Mouse (Mus musculus): ENCODE measurements around the gene Larp1. TPM values are rescaled to one million over a fixed set of nuclear protein-coding genes. Genes with fewer than 3 reads are reported as not detected.
"Not testable (repeated sequence)": the region's sequence is repeated elsewhere in the genome, so short reads cannot be mapped to it uniquely, and the experiment has no call there.

Larp1 gene
- polyA plus RNA-seq, 1 experiment from 2014 or later: 19.5 TPM

DNA sequence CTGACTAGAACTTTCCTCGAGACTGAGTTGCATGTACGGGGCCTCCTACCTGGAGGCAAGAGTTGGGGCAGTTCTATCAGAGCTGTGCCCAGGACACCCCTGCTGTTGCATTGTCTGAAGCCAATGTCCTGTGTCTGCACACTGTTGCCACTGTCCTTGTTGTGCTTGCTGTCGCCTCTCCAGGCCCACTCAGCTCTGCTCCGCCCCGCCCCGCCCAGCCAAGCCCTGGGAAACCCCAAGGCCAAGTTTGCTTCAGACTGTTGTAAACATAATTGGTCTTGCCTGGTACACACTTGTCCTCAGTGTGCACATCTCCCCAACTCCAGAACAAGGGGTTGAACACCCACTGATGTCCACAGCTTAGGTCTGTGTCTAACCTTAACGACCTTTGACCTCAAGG is 50.9 kb downstream of the Larp1 start:
- not testable (repeated sequence) for H3K27me3 ChIP-seq (ENCODE audit: control insufficient read depth, insufficient read depth, low read length); H3K9me3 ChIP-seq (replicated peaks; ENCODE audit: control insufficient read depth, low read length); H3K9ac ChIP-seq (ENCODE audit: low read depth, low read length); H3K4me3 ChIP-seq (ENCODE audit: low read depth, low read length); H3K27ac ChIP-seq (ENCODE audit: low read depth, low read length); H3K4me2 ChIP-seq; H3K4me1 ChIP-seq (ENCODE audit: control insufficient read depth, insufficient read depth, low read length); ATAC-seq (replicated peaks; ENCODE audit: insufficient number of reproducible peaks, low FRiP score, low TSS enrichment)
- H3K36me3 ChIP-seq (ENCODE audit: control insufficient read depth, insufficient read depth, low read length): peaks cover 13% of the 10 kb centered on the region
- WGBS (ENCODE audit: insufficient replicate concordance): 95% methylated on average over 7 of the region's 7 CpGs

GRCm38 (mm10) chr11:58061218-58061617 is 52.4 kb downstream of the Larp1 start:
- not testable (repeated sequence) for H3K4me3 ChIP-seq (ENCODE audit: low read depth, low read length); H3K27ac ChIP-seq (ENCODE audit: low read depth, low read length); H3K36me3 ChIP-seq (ENCODE audit: control insufficient read depth, insufficient read depth, low read length); H3K4me1 ChIP-seq (ENCODE audit: control insufficient read depth, insufficient read depth, low read length); H3K9ac ChIP-seq (ENCODE audit: low read depth, low read length); ATAC-seq (replicated peaks; ENCODE audit: insufficient number of reproducible peaks, low FRiP score, low TSS enrichment); H3K9me3 ChIP-seq (replicated peaks; ENCODE audit: control insufficient read depth, low read length); H3K4me2 ChIP-seq; H3K27me3 ChIP-seq (ENCODE audit: control insufficient read depth, insufficient read depth, low read length)
- 93% methylated on average over 3 of the region's 4 CpGs for WGBS (ENCODE audit: insufficient replicate concordance)

GRCm38 (mm10) chr11:58062586-58062985 is 53.7 kb downstream of the Larp1 start:
- peaks cover 4% of the 10 kb centered on the region for H3K36me3 ChIP-seq (ENCODE audit: control insufficient read depth, insufficient read depth, low read length)
- H3K4me1 ChIP-seq (ENCODE audit: control insufficient read depth, insufficient read depth, low read length): no peaks in the 10 kb centered on the region
- no peak overlapping the region for H3K4me3 ChIP-seq (ENCODE audit: low read depth, low read length)
- ATAC-seq (replicated peaks; ENCODE audit: insufficient number of reproducible peaks, low FRiP score, low TSS enrichment): no peak
- H3K27ac ChIP-seq (ENCODE audit: low read depth, low read length): no peak overlapping the region
- H3K27me3 ChIP-seq (ENCODE audit: control insufficient read depth, insufficient read depth, low read length): no peaks in the 10 kb centered on the region
- H3K4me2 ChIP-seq: no peak overlapping the region
- H3K9ac ChIP-seq (ENCODE audit: low read depth, low read length): no peak overlapping the region
- H3K9me3 ChIP-seq (replicated peaks; ENCODE audit: control insufficient read depth, low read length): no peaks in the 10 kb centered on the region
- WGBS (ENCODE audit: insufficient replicate concordance): 83% methylated on average over 4 of the region's 4 CpGs

DNA sequence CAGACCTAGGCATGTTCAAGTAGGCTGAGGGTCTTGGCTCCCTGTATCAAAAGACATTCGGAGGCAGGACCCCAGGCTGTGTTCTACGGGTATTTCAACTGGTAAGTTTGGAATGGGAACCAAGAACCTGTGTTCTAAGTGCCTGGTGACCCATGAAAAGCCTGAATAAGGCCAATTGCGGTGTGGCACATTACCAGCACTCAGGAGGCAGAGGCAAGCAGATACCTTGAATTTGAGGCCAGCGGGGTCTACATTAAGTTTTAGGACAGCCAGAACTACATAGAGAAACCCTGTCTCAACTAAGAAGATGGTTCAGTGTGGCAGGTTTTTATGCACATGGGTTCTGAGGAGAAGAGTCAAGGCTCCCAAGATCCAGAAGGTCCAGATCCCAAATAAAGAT is 56.2 kb downstream of the Larp1 start:
- no peak overlapping the region for H3K9ac ChIP-seq (ENCODE audit: low read depth, low read length)
- no peak overlapping the region for H3K27ac ChIP-seq (ENCODE audit: low read depth, low read length)
- H3K36me3 ChIP-seq (ENCODE audit: control insufficient read depth, insufficient read depth, low read length): peaks cover 2% of the 10 kb centered on the region
- WGBS (ENCODE audit: insufficient replicate concordance): 82% methylated on average over 4 of the region's 4 CpGs
- no peak for ATAC-seq (replicated peaks; ENCODE audit: insufficient number of reproducible peaks, low FRiP score, low TSS enrichment)
- H3K4me1 ChIP-seq (ENCODE audit: control insufficient read depth, insufficient read depth, low read length): no peaks in the 10 kb centered on the region
- no peaks in the 10 kb centered on the region for H3K9me3 ChIP-seq (replicated peaks; ENCODE audit: control insufficient read depth, low read length)
- no peak overlapping the region for H3K4me3 ChIP-seq (ENCODE audit: low read depth, low read length)
- no peak overlapping the region for H3K4me2 ChIP-seq
- no peaks in the 10 kb centered on the region for H3K27me3 ChIP-seq (ENCODE audit: control insufficient read depth, insufficient read depth, low read length)

DNA sequence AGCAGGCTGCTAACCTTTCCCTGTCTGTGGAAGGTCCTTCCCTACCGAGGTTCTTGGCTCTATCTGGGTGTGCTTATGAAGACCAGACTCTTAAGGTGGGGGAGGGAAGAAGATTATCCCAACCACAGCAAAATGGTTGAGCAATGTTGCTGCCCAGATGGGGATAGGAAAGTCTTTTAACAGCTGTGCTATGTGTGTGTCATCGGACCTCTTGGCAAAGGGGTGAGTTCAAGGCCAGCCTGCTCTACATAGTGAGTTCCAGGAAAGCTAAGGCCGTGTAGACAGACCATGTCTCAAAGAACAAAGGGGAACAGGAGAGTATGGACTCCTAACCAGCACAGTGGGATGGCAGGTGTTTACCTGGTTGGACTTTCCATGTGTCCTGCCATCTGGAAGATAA is 64.1 kb downstream of the Larp1 start:
- Histone ChIP-seq H3K4me2 (no peak overlapping the region), H3K27me3 (ENCODE audit: control insufficient read depth, insufficient read depth, low read length) (no peaks in the 10 kb centered on the region), H3K9ac (ENCODE audit: low read depth, low read length) (no peak overlapping the region), H3K9me3 (replicated peaks; ENCODE audit: control insufficient read depth, low read length) (0 out of 2 replicates have a peak, but pooled peaks cover 3% of the 10 kb centered on the region), H3K36me3 (ENCODE audit: control insufficient read depth, insufficient read depth, low read length) (no peaks in the 10 kb centered on the region), H3K4me1 (ENCODE audit: control insufficient read depth, insufficient read depth, low read length) (no peaks in the 10 kb centered on the region), H3K4me3 (ENCODE audit: low read depth, low read length) (no peak overlapping the region), H3K27ac (ENCODE audit: low read depth, low read length) (no peak overlapping the region)
- 63% methylated on average over 3 of the region's 3 CpGs for WGBS (ENCODE audit: insufficient replicate concordance)
- ATAC-seq (replicated peaks; ENCODE audit: insufficient number of reproducible peaks, low FRiP score, low TSS enrichment): no peak

DNA sequence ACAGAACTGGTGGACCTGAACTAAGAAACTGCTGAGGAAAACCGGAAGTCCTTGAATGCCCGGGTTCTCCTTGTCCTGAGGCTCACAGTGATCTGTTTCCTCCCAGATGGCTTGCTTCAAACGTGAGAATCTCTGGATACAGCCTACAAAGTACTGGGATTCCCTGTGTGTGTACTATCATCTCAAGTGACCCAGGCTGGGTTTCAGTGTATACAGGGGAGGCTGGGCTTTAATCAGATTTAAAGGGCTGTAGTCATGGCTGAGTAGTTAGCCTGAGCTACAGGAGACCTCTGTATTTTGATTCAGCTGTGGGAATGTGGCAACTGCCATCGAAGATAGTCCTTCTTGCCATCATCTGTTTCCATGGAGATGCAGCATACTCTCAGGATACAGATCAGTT is 68.4 kb downstream of the Larp1 start:
- ATAC-seq (replicated peaks; ENCODE audit: insufficient number of reproducible peaks, low FRiP score, low TSS enrichment): no peak
- H3K4me1 ChIP-seq (ENCODE audit: control insufficient read depth, insufficient read depth, low read length): no peaks in the 10 kb centered on the region
- H3K36me3 ChIP-seq (ENCODE audit: control insufficient read depth, insufficient read depth, low read length): no peaks in the 10 kb centered on the region
- 0 out of 2 replicates have a peak, but pooled peaks cover 3% of the 10 kb centered on the region for H3K9me3 ChIP-seq (replicated peaks; ENCODE audit: control insufficient read depth, low read length)
- H3K27me3 ChIP-seq (ENCODE audit: control insufficient read depth, insufficient read depth, low read length): no peaks in the 10 kb centered on the region
- H3K4me3 ChIP-seq (ENCODE audit: low read depth, low read length): no peak overlapping the region
- no peak overlapping the region for H3K4me2 ChIP-seq
- no peak overlapping the region for H3K27ac ChIP-seq (ENCODE audit: low read depth, low read length)
- 72% methylated on average over 4 of the region's 4 CpGs for WGBS (ENCODE audit: insufficient replicate concordance)
- no peak overlapping the region for H3K9ac ChIP-seq (ENCODE audit: low read depth, low read length)

- H3K4me2 ChIP-seq: no peak overlapping the region
- H3K9me3 ChIP-seq (replicated peaks; ENCODE audit: control insufficient read depth, low read length): 0 out of 2 replicates have a peak, but pooled peaks cover 3% of the 10 kb centered on the region
- no peaks in the 10 kb centered on the region for H3K27me3 ChIP-seq (ENCODE audit: control insufficient read depth, insufficient read depth, low read length)
- 87% methylated on average over 6 of the region's 6 CpGs for WGBS (ENCODE audit: insufficient replicate concordance)
- no peak for ATAC-seq (replicated peaks; ENCODE audit: insufficient number of reproducible peaks, low FRiP score, low TSS enrichment)
- H3K4me3 ChIP-seq (ENCODE audit: low read depth, low read length): no peak overlapping the region
- H3K4me1 ChIP-seq (ENCODE audit: control insufficient read depth, insufficient read depth, low read length): no peaks in the 10 kb centered on the region
- no peak overlapping the region for H3K27ac ChIP-seq (ENCODE audit: low read depth, low read length)
- H3K36me3 ChIP-seq (ENCODE audit: control insufficient read depth, insufficient read depth, low read length): no peaks in the 10 kb centered on the region
- H3K9ac ChIP-seq (ENCODE audit: low read depth, low read length): no peak overlapping the region
These were observed 72.9 kb downstream of the Larp1 start for GRCm38 (mm10) chr11:58081716-58082115.

- peaks cover 3% of the 10 kb centered on the region; the same call in 1 of the 2 replicates for H3K27me3 ChIP-seq (ENCODE audit: control insufficient read depth, insufficient read depth, low read length)
- no peak overlapping the region for H3K27ac ChIP-seq (ENCODE audit: low read depth, low read length)
- H3K4me2 ChIP-seq: peak overlapping the region; percentile 39
- H3K9ac ChIP-seq (ENCODE audit: low read depth, low read length): peak overlapping the region; percentile 1; the same call in 1 of the 2 replicates
- ATAC-seq (replicated peaks; ENCODE audit: insufficient number of reproducible peaks, low FRiP score, low TSS enrichment): no peak
- H3K9me3 ChIP-seq (replicated peaks; ENCODE audit: control insufficient read depth, low read length): no peaks in the 10 kb centered on the region
- peaks cover 8% of the 10 kb centered on the region for H3K4me1 ChIP-seq (ENCODE audit: control insufficient read depth, insufficient read depth, low read length)
- WGBS (ENCODE audit: insufficient replicate concordance): 47% methylated on average over 4 of the region's 4 CpGs
- peak overlapping the region; percentile 6; the same call in 1 of the 2 replicates for H3K4me3 ChIP-seq (ENCODE audit: low read depth, low read length)
- no peaks in the 10 kb centered on the region for H3K36me3 ChIP-seq (ENCODE audit: control insufficient read depth, insufficient read depth, low read length)
These were observed 83.7 kb downstream of the Larp1 start for GRCm38 (mm10) chr11:58092541-58092940.

- Histone ChIP-seq H3K27me3 (ENCODE audit: control insufficient read depth, insufficient read depth, low read length) (peaks cover 3% of the 10 kb centered on the region; the same call in 1 of the 2 replicates), H3K4me1 (ENCODE audit: control insufficient read depth, insufficient read depth, low read length) (peaks cover 11% of the 10 kb centered on the region), H3K9me3 (replicated peaks; ENCODE audit: control insufficient read depth, low read length) (no peaks in the 10 kb centered on the region), H3K4me3 (ENCODE audit: low read depth, low read length) (peak within 1 kb of the TSS; percentile 6; the same call in 1 of the 2 replicates), H3K4me2 (peak within 1 kb of the TSS; percentile 39), H3K27ac (ENCODE audit: low read depth, low read length) (no peak within 1 kb of the TSS), H3K9ac (ENCODE audit: low read depth, low read length) (peak within 1 kb of the TSS; percentile 1; the same call in 1 of the 2 replicates), H3K36me3 (ENCODE audit: control insufficient read depth, insufficient read depth, low read length) (no peaks in the 10 kb centered on the region)
- 11% methylated on average over 12 of the region's 12 CpGs for WGBS (ENCODE audit: insufficient replicate concordance)
- ATAC-seq (replicated peaks; ENCODE audit: insufficient number of reproducible peaks, low FRiP score, low TSS enrichment): no peak
These were observed 84.2 kb downstream of the Larp1 start, which contains the start of gene Gm12248 for GRCm38 (mm10) chr11:58093021-58093528. TSS of gene Gm12248 (minus strand) at chr11:58093134.
